Mouse (Mus musculus): Measurements from ENCODE around the gene Crybg2.

The Crybg2 gene

DNA sequence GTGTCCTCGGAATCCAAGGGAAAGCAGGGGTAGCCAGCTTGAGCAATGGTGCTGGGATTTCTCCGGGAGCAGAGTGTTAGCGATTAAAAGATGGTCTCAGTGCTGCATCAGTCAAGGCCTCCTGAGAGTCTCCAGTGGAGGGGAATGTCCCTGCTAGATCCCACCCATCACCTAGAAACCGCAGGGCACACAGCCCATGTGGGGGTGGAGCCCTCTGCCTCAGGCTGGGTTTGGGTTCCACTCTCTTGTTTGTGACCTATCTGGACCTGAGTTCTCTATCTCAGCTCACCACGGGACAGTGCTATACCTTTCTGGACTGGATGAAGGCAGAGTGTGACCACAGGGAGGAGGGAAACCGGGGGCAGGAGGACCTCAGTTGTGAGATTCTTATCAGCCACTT is 1.7 kb upstream of the Crybg2 start:
- DNase-seq = no peak

DNA sequence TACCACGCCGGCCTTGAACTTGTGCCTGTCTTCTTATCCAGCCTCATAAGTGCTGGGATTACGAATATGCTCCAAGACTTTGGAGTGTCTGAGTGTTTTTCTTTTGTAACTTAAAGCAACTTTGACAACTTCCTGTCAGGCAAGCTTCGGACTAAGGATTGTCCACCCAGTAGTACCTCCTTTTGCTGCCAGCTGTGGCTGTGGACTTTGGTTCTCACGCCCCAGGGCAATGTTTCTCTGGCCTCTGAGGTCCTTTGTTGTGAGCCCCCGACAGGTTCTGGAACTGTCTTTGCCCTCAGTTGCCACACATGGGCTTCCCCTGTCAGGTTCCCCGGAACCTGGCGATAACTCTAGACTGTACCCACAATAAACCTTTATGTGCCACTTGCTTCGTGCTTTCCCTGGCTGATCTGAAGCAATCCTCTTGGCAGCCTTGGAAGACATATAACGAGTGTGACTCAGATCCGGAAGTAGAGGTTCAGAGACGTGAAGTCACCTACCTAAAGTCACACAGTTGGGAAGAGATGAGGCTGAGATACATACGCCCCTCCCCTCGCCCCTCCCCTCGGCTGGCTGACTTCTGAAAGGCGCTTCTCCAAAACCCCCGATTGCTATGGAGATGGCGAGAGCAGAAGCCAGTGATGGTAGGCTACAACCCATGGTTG is 683 bp downstream of the Crybg2 start:
- no peak for DNase-seq

- no peak for DNase-seq
Observed at GRCm38 (mm10) chr4:134061944-134062446, 1.4 kb downstream of the Crybg2 start.

GRCm38 (mm10) chr4:134062561-134062960 is 1.9 kb downstream of the Crybg2 start:
- DNase-seq = no peak

DNA sequence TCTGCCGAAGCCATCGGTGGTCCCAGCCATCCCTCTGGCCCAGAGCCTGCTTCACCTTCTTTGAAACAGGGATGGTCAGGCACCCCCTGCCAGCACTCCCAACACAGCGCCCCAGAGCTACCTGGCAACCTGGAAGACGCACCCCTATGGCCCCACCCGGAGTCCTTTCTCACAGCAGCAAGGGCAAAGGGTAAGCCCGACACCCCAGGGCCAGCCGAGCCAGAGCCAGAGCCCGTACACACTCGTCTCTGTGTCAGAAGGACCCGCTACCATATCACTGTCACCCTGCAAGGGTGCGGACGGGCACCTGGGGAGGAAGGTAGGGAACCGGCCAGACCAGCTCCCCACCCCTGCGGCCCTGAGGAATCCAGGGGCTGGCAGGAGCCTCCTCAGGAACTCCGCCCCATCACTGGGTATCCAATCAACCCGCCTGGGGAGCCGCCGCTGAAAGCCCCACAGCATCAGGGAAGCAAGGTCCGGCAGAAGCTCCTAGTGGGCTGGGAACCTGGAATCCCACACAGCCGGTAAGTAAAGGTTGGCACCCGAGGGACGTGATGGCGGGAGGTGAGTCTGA is 4.9 kb downstream of the Crybg2 start:
- DNase-seq = peak; percentile 10

DNA sequence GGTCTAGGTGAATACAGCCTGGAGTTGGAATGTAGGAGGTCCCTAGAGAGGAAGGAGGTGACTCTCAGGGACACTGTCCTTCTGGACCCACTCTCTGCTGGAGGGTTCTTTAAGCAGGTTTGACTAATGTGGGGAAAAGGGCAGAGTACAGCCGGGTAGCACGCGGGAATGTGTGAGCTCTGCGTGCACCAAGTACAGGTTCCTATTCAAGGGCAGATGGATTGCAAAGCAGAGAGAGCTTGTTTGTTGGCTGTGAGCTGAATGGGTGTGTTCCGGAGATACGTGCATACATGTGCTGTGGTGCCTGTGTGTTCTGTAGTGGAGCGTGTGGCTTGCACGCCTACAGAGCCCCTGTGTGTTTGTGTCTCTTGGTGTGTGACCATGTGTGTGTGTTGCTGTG is 6.8 kb downstream of the Crybg2 start:
- DNase-seq = no peak

GRCm38 (mm10) chr4:134067833-134068544 is 7.4 kb downstream of the Crybg2 start:
- no peak for DNase-seq

GRCm38 (mm10) chr4:134068793-134069580 is 8.4 kb downstream of the Crybg2 start:
- no peak for DNase-seq

- peak; percentile 54 for DNase-seq
Observed at GRCm38 (mm10) chr4:134078694-134079093, 18.1 kb downstream of the Crybg2 start.

- DNase-seq = no peak
Observed at GRCm38 (mm10) chr4:134080674-134081073, 20.1 kb downstream of the Crybg2 start.

DNA sequence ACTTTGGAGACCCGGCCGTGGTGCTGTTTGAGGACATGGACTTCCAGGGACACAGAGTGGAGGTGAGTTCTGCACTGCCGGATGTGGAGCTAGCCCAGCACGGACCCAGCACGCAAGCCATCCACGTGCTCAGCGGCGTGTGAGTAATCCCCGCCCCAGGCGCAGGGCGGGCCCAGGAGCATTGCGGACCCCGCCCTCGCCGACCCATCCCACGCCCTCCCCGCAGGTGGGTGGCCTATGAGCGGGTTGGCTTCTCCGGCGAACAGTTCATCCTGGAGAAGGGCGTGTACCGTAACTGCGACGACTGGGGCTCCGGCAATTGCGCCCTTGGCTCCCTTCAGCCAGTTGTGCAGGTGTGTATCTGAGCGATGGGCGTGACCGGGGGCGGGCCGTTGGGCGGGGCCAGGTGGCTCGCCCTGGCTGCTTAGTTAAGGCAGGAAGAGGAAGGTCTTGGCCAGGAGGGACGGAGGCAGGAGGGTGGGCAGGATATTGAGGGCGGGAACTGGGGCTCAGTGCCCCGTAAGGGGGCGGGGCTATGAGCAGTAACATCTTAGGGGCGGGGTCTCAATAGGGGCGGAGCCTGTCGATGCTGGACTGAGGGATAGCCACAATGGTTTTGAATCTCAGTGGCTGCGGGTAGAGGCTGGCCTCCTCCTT is 21.2 kb downstream of the Crybg2 start:
- peak; percentile 78 for DNase-seq

DNA sequence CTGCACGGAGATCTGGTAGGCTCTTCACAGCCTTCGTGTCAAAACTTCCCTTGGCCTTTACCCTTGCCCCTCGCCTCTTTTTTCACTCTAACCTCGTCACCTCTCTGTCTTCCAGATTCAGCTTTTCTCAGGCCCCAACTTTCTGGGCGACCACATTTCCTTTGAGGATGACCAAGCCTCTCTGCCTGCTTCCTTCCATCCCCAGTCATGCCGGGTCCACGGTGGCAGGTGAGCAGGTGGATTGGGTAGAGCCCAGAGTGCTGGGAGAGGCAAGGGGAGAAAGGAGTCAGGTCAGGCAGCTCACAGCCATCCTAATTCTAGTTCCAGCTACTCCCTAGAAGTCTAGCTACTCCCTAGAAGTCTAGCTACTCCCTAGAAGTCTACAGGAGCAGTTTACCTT is 21.8 kb downstream of the Crybg2 start:
- no peak for DNase-seq

GRCm38 (mm10) chr4:134084999-134085398 is 24.4 kb downstream of the Crybg2 start:
- DNase-seq = no peak

GRCm38 (mm10) chr4:134087412-134087811 is 26.8 kb downstream of the Crybg2 start:
- peak; percentile 49 for DNase-seq

- DNase-seq = no peak
Observed at GRCm38 (mm10) chr4:134089029-134089428, 28.4 kb downstream of the Crybg2 start.

GRCm38 (mm10) chr4:134090521-134091224 is 30.1 kb downstream of the Crybg2 start:
- no peak for DNase-seq

- no peak for DNase-seq
Observed at GRCm38 (mm10) chr4:134091225-134091529, 30.6 kb downstream of the Crybg2 start.

DNA sequence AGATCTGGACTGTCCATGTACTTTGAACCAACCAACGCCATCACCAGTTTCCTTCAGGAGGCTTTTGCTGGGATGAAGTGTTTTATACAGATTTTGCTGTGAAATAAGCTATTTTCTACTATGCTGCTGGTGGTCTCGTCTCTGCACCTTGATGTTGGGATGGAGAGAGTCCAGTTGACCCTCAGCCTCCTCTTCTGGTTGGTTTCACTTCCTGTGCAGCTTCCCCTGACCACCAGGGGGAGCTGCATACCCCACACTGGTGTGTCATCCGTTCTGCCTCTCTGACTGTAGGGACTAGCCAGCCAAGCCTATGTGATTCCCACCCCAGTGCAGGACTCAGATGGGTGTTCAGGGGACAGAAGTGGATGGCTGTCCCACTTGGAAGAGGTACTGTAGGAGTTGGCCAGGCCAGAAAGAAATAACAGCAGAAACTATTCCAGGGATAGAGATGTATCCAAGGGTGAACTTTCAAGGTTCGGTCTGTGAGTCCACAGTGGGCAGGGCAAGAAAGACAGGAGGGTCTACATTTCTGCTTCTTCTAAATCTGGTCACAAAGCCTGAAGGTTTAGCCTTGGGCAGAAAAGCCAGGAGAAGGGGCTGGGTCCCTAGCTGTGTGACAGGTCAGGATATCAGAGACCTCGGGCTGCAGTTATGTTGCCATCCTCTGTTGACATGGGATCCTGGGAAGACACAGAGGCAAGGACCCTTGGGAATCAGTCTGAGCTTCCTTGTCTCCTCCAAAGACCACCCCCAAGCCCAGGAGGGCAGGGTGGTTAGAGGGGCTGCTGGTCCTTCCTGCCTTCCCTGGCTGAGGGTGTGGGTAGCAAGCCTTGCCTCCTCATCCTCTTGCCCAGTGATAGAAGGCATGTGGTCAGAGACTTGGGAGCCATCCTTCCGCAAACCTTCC is 32.0 kb downstream of the Crybg2 start:
- peak; percentile 73 for DNase-seq

DNA sequence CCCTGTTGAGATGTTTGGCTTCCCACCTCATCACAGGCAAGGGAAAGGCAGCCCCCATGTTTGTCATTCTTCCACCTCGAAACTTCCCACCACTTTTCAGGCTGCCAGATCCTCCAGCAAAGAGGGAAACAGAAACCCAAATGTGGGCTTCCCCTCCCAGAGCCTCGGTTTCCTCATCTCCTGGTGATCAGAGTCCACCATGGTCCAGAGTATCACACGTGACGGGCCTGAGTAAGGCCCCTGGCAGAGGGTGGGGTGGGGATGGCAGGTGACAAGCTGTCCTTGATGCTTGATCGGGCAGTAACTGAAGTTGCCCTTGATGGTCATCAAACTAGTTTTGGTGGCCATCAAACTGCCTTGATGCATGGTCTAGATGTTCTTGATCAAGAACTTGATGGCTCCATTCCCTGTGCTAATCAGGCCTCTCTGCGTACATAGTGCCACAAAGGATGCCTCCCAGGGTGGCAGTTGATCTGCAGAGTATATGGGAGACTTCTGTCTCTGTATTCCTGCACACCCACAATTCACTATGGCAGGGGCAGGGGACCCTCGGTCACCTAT is 33.5 kb downstream of the Crybg2 start:
- DNase-seq = no peak

- peak; percentile 41 for DNase-seq
Observed at GRCm38 (mm10) chr4:134094923-134095547, 34.4 kb downstream of the Crybg2 start, which contains the start of gene Cd52. Cd52 (minus strand) TSS chr4:134095082.

Data from lung, postnatal 14 days (tissue).